Mouse (Mus musculus) hindbrain, postnatal 0 days (tissue): ENCODE data around the gene C1qtnf5. TPM values are rescaled to one million over a fixed set of nuclear protein-coding genes. Genes with fewer than 3 reads are reported as not detected.

Experiments used
- ATAC-seq: fragments of 200-750 bp; cut with Nextera tagmentation; 2 replicates; pipeline ENCODE4 v1.8.0; 2017; ENCODE audit warnings: mild to moderate bottlenecking, moderate TSS enrichment, moderate library complexity
- DNase-seq: peaks from one replicate; pipeline ENCODE4 v3.0.0-alpha.2; 2015; ENCODE audit warnings: low spot score
- H3K27ac ChIP-seq: fragments of 300-500 bp; sonication (generic); 2 replicates; pipeline ENCODE4 v1.5.1; 2014; ENCODE audit warnings: mild to moderate bottlenecking
- H3K27me3 ChIP-seq: fragments of 300-500 bp; sonication (generic); 2 replicates; pipeline ENCODE4 v1.6.1; 2014; ENCODE audit warnings: low read length, mixed read lengths; ENCODE audit not compliant: insufficient read depth
- H3K36me3 ChIP-seq: fragments of 300-500 bp; sonication (generic); 2 replicates; pipeline ENCODE4 v1.6.1; 2014; ENCODE audit warnings: low read length, mixed read lengths; ENCODE audit not compliant: insufficient read depth
- H3K4me1 ChIP-seq: fragments of 300-500 bp; sonication (generic); 2 replicates; pipeline ENCODE4 v1.6.1; 2014; ENCODE audit warnings: antibody characterized with exemption, low read length, mixed read lengths; ENCODE audit not compliant: insufficient read depth
- H3K4me2 ChIP-seq: fragments of 300-500 bp; sonication (generic); 2 replicates; pipeline ENCODE4 v1.6.1; 2014; ENCODE audit warnings: low read depth, mild to moderate bottlenecking, low read length, moderate library complexity, mixed read lengths
- H3K4me3 ChIP-seq: fragments of 300-500 bp; sonication (generic); 2 replicates; pipeline ENCODE4 v1.5.1; 2014; ENCODE audit warnings: low read length
- H3K9ac ChIP-seq: fragments of 300-500 bp; sonication (generic); replicated peaks from 2 replicates; pipeline ENCODE4 v1.6.1; 2014; ENCODE audit warnings: mild to moderate bottlenecking, low read length, moderate library complexity, mixed read lengths
- H3K9me3 ChIP-seq: fragments of 300-500 bp; sonication (generic); 2 replicates; pipeline ENCODE4 v1.6.1; 2016; ENCODE audit warnings: low read length, mixed read lengths
- CTCF ChIP-seq: IDR thresholded peaks from 2 replicates; pipeline ENCODE4 v1.5.1; 2016; ENCODE audit warnings: antibody characterized with exemption, control low read depth, low read depth
- WGBS: fragments of 180-500 bp; shearing (Covaris S2); extraction: QIAGEN DNeasy Blood & Tissue Kit; methylation state at CpG from one replicate; pipeline ENCODE4 v1.1.7; 2014; 5-methylcytosine and 5-hydroxymethylcytosine counted together
- polyA plus RNA-seq: library from polyadenylated mRNA; unstranded; fragments of >200 nt; fragmentation: Nextera tagmentation; extraction: Ambion mirVana; gene quantifications from 2 replicates; pipeline ENCODE4 v1.2.1, GENCODE M21; 2015
- total RNA-seq: library from RNA; depleted of rRNA; stranded (reverse); fragments of >200 nt; gene quantifications from 2 replicates; pipeline ENCODE4 v1.2.3, GENCODE M21; 2014; rRNA removed

C1qtnf5 gene
- total RNA-seq (36.7 and 39.5 TPM in 2 replicates), polyA plus RNA-seq (12.3 and 12.8 TPM in 2 replicates)

GRCm38 (mm10) chr9:44107110-44107509 lies at the start of gene C1qtnf5:
Gene C1qtnf5 (plus strand): TSS chr9:44107245.
- no peak; the same call in 1 of the 2 replicates for TF ChIP-seq CTCF
- ATAC-seq, result peak; percentile 83
- Histone ChIP-seq H3K4me3 (peak within 1 kb of the TSS; percentile 13; the same call in 1 of the 2 replicates), H3K4me1 (peaks cover 39% of the 10 kb centered on the region), H3K36me3 (no peaks in the 10 kb centered on the region), H3K9ac (no peak within 1 kb of the TSS; the same call in 1 of the 2 replicates), H3K4me2 (peak within 1 kb of the TSS; percentile 44), H3K9me3 (no peaks in the 10 kb centered on the region), H3K27me3 (no peaks in the 10 kb centered on the region), H3K27ac (peak within 1 kb of the TSS; percentile 78)
- peak; percentile 81 for DNase-seq
- WGBS, result 16% methylated on average over 8 of the region's 8 CpGs

DNA sequence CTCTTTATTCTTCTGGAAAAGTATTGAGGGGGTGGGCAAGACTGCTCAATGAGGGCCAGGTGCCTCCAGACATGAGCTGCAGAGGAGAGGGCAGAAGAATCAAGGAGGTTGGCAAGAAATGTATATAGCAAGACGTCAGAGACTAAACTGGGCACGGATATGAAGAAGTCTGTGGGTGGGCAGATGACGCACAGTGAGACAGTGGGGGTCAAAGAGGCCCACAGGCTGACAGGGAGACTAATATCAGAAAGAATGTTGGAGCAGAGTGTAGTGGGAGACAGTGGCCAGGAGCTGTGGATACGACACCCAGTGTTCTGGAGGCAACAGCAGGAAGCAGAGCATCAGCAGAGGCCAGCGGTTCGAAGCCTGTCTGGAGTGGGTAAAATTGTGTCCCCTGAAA lies 48.4 kb upstream of the C1qtnf5 start:
- H3K9ac ChIP-seq, result no peak overlapping the region
- no peaks in the 10 kb centered on the region for H3K36me3 ChIP-seq
- no peak overlapping the region for H3K27ac ChIP-seq
- H3K4me2 ChIP-seq, result no peak overlapping the region
- no peaks in the 10 kb centered on the region for H3K4me1 ChIP-seq
- no peak for DNase-seq
- no peak for ATAC-seq
- 75% methylated on average over 6 of the region's 6 CpGs for WGBS
- H3K4me3 ChIP-seq, result no peak overlapping the region
- no peak for TF ChIP-seq CTCF
- no peaks in the 10 kb centered on the region for H3K27me3 ChIP-seq
- H3K9me3 ChIP-seq, result no peaks in the 10 kb centered on the region

DNA sequence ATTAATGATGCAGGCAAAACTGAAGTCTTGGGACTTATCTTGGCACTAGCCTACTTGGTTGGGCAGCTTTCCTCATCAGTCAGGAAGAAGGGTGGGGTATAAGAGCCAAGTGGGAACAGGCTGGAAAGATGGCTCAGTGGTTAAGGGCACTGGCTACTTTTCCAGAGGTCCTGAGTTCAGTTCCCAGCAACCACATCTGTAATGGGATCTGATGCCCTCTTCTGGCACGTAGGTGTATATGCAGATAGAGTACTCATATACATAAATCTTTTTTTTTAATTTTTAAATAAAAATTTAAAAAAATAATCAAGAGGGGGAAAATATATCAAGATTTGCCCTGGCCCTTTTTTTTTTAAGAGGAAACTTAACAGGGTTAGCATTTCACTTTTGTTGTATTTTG lies 41.9 kb upstream of the C1qtnf5 start:
- no peak overlapping the region for H3K4me2 ChIP-seq
- no peaks in the 10 kb centered on the region for H3K4me1 ChIP-seq
- WGBS, result 51% methylated on average over 1 of the region's 1 CpGs
- H3K9me3 ChIP-seq, result no peaks in the 10 kb centered on the region
- H3K9ac ChIP-seq, result no peak overlapping the region
- DNase-seq (no peak), ATAC-seq (no peak)
- no peak overlapping the region for H3K27ac ChIP-seq
- no peaks in the 10 kb centered on the region for H3K36me3 ChIP-seq
- TF ChIP-seq CTCF, result peak; percentile 2; the same call in 1 of the 2 replicates
- no peak overlapping the region for H3K4me3 ChIP-seq
- no peaks in the 10 kb centered on the region for H3K27me3 ChIP-seq

GRCm38 (mm10) chr9:44066785-44067225 lies 40.2 kb upstream of the C1qtnf5 start, which contains the start of gene Usp2:
Gene Usp2 (plus strand): TSS chr9:44067021.
- TF ChIP-seq CTCF, result peak; percentile 79
- Histone ChIP-seq H3K4me2 (peak within 1 kb of the TSS; percentile 91), H3K4me1 (no peaks in the 10 kb centered on the region), H3K4me3 (peak within 1 kb of the TSS; percentile 58), H3K27me3 (no peaks in the 10 kb centered on the region), H3K27ac (peak within 1 kb of the TSS; percentile 58; the same call in 1 of the 2 replicates), H3K9ac (peak within 1 kb of the TSS; percentile 61), H3K9me3 (no peaks in the 10 kb centered on the region), H3K36me3 (no peaks in the 10 kb centered on the region)
- 0% methylated on average over 38 of the region's 38 CpGs for WGBS
- ATAC-seq (peak; percentile 99), DNase-seq (peak; percentile 99)

DNA sequence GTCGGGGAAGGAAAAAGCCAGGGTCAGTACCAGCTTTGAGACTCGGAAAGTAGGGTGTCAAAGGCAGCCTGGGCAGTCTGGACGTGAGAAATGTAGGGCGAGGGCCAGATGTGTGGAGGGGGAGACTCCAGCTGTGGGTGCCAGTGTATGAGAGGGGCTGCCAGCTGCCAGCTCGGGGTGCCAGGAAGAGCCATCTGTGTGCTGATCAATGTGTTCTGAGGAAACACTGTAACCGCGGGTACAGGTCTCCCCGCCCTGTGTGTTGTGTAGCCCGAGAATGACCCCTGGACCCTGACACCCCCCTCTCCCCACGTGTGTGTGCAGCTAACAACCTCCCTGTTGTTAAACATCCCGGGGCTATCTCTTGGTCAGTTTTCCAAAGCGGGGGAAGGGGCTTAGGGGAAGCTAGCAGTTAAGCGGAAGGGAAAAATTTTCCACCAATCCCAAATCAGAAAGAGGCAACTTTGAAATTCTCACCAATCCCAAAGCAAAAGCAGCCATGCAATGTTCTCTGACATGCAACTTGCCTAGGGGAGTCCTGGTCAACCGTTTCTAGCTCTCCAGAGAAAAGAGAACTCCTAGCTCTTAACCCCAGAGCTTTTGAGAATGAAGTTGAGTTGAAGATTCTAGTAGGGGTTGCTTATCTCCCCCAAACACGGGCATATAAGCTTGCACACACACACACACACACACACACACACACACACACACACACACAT lies 39.6 kb upstream of the C1qtnf5 start:
- peak; percentile 39; the same call in 1 of the 2 replicates for ATAC-seq
- no peak for TF ChIP-seq CTCF
- Histone ChIP-seq H3K4me1 (no peaks in the 10 kb centered on the region), H3K27me3 (no peaks in the 10 kb centered on the region), H3K4me3 (peak overlapping the region; percentile 58), H3K9ac (peak overlapping the region; percentile 61), H3K4me2 (peak overlapping the region; percentile 91), H3K9me3 (no peaks in the 10 kb centered on the region), H3K27ac (peak overlapping the region; percentile 58; the same call in 1 of the 2 replicates), H3K36me3 (no peaks in the 10 kb centered on the region)
- 5% methylated on average over 15 of the region's 15 CpGs for WGBS
- DNase-seq, result peak; percentile 68

GRCm38 (mm10) chr9:44067960-44068330 lies 39.1 kb upstream of the C1qtnf5 start:
- DNase-seq, result no peak
- Histone ChIP-seq H3K36me3 (no peaks in the 10 kb centered on the region), H3K27ac (no peak overlapping the region), H3K4me2 (peak overlapping the region; percentile 91), H3K27me3 (no peaks in the 10 kb centered on the region), H3K4me1 (no peaks in the 10 kb centered on the region), H3K4me3 (0 out of 2 replicates have a peak overlapping the region, but pooled peaks have one; percentile 58), H3K9ac (no peak overlapping the region), H3K9me3 (no peaks in the 10 kb centered on the region)
- WGBS, result 82% methylated on average over 6 of the region's 6 CpGs
- no peak for TF ChIP-seq CTCF
- ATAC-seq, result no peak

- no peak overlapping the region for H3K9ac ChIP-seq
- H3K9me3 ChIP-seq, result no peaks in the 10 kb centered on the region
- no peaks in the 10 kb centered on the region for H3K36me3 ChIP-seq
- H3K27ac ChIP-seq, result no peak overlapping the region
- 48% methylated on average over 7 of the region's 7 CpGs for WGBS
- H3K4me1 ChIP-seq, result no peaks in the 10 kb centered on the region; the same call in 1 of the 2 replicates
- H3K4me2 ChIP-seq, result no peak overlapping the region
- H3K27me3 ChIP-seq, result no peaks in the 10 kb centered on the region
- H3K4me3 ChIP-seq, result no peak overlapping the region
- DNase-seq (no peak), ATAC-seq (no peak)
- TF ChIP-seq CTCF, result no peak
Measured at GRCm38 (mm10) chr9:44069252-44069651, 37.8 kb upstream of the C1qtnf5 start.
